Mouse (Mus musculus) E14TG2a.4 (cell line): Measurements from ENCODE around the gene Shmt1.

ENCODE experiments used
- CTCF ChIP-seq: conservative IDR thresholded peaks from 2 replicates; pipeline ENCODE4 v1.5.1; 2014; ENCODE audit warnings: low read length
- NANOG ChIP-seq: IDR thresholded peaks from 2 replicates; pipeline ENCODE4 v1.6.1; 2014; ENCODE audit warnings: borderline replicate concordance, low read length, mixed read lengths

- no peak for TF ChIP-seq NANOG
- TF ChIP-seq CTCF: no peak
Observed at GRCm38 (mm10) chr11:60772161-60772560, 39.4 kb downstream of the Shmt1 start.
